Comparison of ENCODE assay signal across 15 mouse cellular contexts in the genomic region with DNA sequence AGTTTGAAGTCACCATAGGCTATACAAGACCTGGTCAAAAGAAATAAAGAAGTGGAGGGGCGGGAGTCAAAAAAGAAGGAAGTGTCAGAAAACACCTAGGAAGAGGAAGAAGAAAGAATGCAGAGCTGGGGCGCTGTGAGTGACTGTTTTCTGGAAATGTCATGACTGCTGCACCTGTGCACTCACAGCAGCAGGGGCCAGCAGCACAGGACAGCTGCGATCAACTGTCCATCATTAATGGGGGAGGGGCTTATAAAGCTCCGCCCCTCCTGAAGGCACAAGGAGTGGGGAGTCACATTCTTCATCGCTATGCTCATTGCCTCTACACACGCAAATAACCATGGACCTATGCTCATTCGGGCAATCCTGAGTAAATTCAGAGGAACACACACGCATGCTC.
"Had no signal": no experiment of that assay in that cellular context is flagged by ENCODE, and none has a peak within 500 bp of the region (broad histone marks: within the 10 kb centered on the region; RNA-seq: fewer than 3 reads in every experiment).

No protein-coding gene starts in this region.

- H3K4me3 ChIP-seq: neural tube, embryonic 13.5 days; neural tube, embryonic 15.5 days; stomach, embryonic 15.5 days had no signal

- DNase-seq: retina, postnatal 1 day; right cerebral cortex, adult 18-20 months; right cerebral cortex, postnatal 14 days; right cerebral cortex, postnatal 25 days; right cerebral cortex, postnatal 4 days; spleen, adult 18-20 months; thymus, adult 18-20 months; thymus, adult 2 months; thymus, postnatal 14 days; thymus, postnatal 25 days; thymus, postnatal 36 days; thymus, postnatal 4 days had no signal

- H3K36me3 ChIP-seq: neural tube, embryonic 13.5 days; neural tube, embryonic 15.5 days; stomach, embryonic 15.5 days had no signal

- H3K27me3 ChIP-seq: neural tube, embryonic 13.5 days; neural tube, embryonic 15.5 days; stomach, embryonic 15.5 days had no signal

- H3K4me2 ChIP-seq: neural tube, embryonic 13.5 days; neural tube, embryonic 15.5 days; stomach, embryonic 15.5 days had no signal
